Mouse (Mus musculus): ENCODE results near the gene Tpx2. TPM values are rescaled to one million over a fixed set of nuclear protein-coding genes. Genes with fewer than 3 reads are reported as not detected.

The Tpx2 gene
- polyA plus RNA-seq, 1 experiment, result 54.8 TPM

DNA sequence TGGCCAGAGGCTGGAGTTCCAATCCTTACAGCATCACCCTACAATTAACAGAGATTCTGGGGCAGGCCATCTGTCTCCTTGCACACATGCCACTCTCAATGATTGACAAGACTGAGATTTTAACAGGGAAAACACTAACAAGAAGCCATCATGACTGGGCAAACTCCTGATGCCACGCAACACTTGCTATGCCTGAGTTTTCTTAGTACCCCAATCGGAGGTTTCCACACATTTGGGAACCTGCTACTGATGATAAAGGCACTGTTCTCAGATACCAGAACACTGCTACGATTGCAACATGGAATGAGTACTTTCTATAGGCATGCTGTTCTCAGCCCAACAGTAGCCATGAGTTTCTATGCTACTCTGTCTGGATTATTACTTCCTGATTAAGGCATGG lies 21.3 kb upstream of the Tpx2 start:
- peaks cover 84% of the 10 kb centered on the region for H3K79me3 ChIP-seq (ENCODE audit: low read depth)
- H3K4me3 ChIP-seq (ENCODE audit: insufficient read depth, poor library complexity, severe bottlenecking), result no peak overlapping the region
- H3ac ChIP-seq (ENCODE audit: control insufficient read depth, insufficient read length, low read depth), result no peak overlapping the region
- H3K36me3 ChIP-seq (ENCODE audit: control insufficient read depth, insufficient read depth), result peaks cover 55% of the 10 kb centered on the region
- no peak for TF ChIP-seq CTCF (IDR thresholded peaks at IDR 0.05; ENCODE audit: control insufficient read depth, insufficient read depth, insufficient read length)
- TF ChIP-seq MYOG (IDR thresholded peaks at IDR 0.05; ENCODE audit: control insufficient read depth, extremely low read depth, insufficient read length), result no peak
- no peak for TF ChIP-seq MAX (IDR thresholded peaks at IDR 0.05)
- TF ChIP-seq FOSL1 (IDR thresholded peaks at IDR 0.05; ENCODE audit: insufficient read depth, low read length, poor library complexity, severe bottlenecking), result no peak
- TF ChIP-seq USF1 (IDR thresholded peaks at IDR 0.05; ENCODE audit: low read depth), result no peak
- TF ChIP-seq MYOD1 (IDR thresholded peaks at IDR 0.05; ENCODE audit: control insufficient read depth, insufficient read length, low read depth), result no peak
- TF ChIP-seq CEBPB (IDR thresholded peaks at IDR 0.05; ENCODE audit: low read depth), result no peak
- peaks cover 88% of the 10 kb centered on the region for H3K79me2 ChIP-seq (ENCODE audit: control insufficient read depth, insufficient read depth)
- no peaks in the 10 kb centered on the region for H3K27me3 ChIP-seq (ENCODE audit: control insufficient read depth, insufficient read depth, insufficient read length)

- peak overlapping the region; percentile 74 for H3K4me3 ChIP-seq (ENCODE audit: insufficient read depth, poor library complexity, severe bottlenecking)
- TF ChIP-seq CEBPB (IDR thresholded peaks at IDR 0.05; ENCODE audit: low read depth) (peak; percentile 73), USF1 (IDR thresholded peaks at IDR 0.05; ENCODE audit: low read depth) (no peak), CTCF (IDR thresholded peaks at IDR 0.05; ENCODE audit: control insufficient read depth, insufficient read depth, insufficient read length) (no peak)
- peaks cover 46% of the 10 kb centered on the region for H3K36me3 ChIP-seq (ENCODE audit: control insufficient read depth, insufficient read depth)
- no peaks in the 10 kb centered on the region for H3K27me3 ChIP-seq (ENCODE audit: control insufficient read depth, insufficient read depth, insufficient read length)
- peaks cover 78% of the 10 kb centered on the region for H3K79me2 ChIP-seq (ENCODE audit: control insufficient read depth, insufficient read depth)
- peaks cover 74% of the 10 kb centered on the region for H3K79me3 ChIP-seq (ENCODE audit: low read depth)
- H3ac ChIP-seq (ENCODE audit: control insufficient read depth, insufficient read length, low read depth), result peak overlapping the region; percentile 31
Measured at GRCm38 (mm10) chr2:152827321-152828010, 20.3 kb upstream of the Tpx2 start.

- Histone ChIP-seq H3K79me3 (ENCODE audit: low read depth) (peaks cover 69% of the 10 kb centered on the region), H3ac (ENCODE audit: control insufficient read depth, insufficient read length, low read depth) (no peak overlapping the region), H3K4me3 (ENCODE audit: insufficient read depth, poor library complexity, severe bottlenecking) (peak overlapping the region; percentile 74), H3K36me3 (ENCODE audit: control insufficient read depth, insufficient read depth) (peaks cover 43% of the 10 kb centered on the region), H3K27me3 (ENCODE audit: control insufficient read depth, insufficient read depth, insufficient read length) (no peaks in the 10 kb centered on the region), H3K79me2 (ENCODE audit: control insufficient read depth, insufficient read depth) (peaks cover 73% of the 10 kb centered on the region)
- TF ChIP-seq MYOG (IDR thresholded peaks at IDR 0.05; ENCODE audit: control insufficient read depth, extremely low read depth, insufficient read length) (no peak), CTCF (IDR thresholded peaks at IDR 0.05; ENCODE audit: control insufficient read depth, insufficient read depth, insufficient read length) (no peak), CEBPB (IDR thresholded peaks at IDR 0.05; ENCODE audit: low read depth) (no peak), FOSL1 (IDR thresholded peaks at IDR 0.05; ENCODE audit: insufficient read depth, low read length, poor library complexity, severe bottlenecking) (no peak), USF1 (IDR thresholded peaks at IDR 0.05; ENCODE audit: low read depth) (no peak), MYOD1 (IDR thresholded peaks at IDR 0.05; ENCODE audit: control insufficient read depth, insufficient read length, low read depth) (no peak)
Measured at GRCm38 (mm10) chr2:152828011-152828370, 19.8 kb upstream of the Tpx2 start.

- Histone ChIP-seq H3K36me3 (ENCODE audit: control insufficient read depth, insufficient read depth) (peaks cover 41% of the 10 kb centered on the region), H3K4me3 (ENCODE audit: insufficient read depth, poor library complexity, severe bottlenecking) (peak overlapping the region; percentile 74), H3K79me3 (ENCODE audit: low read depth) (peaks cover 65% of the 10 kb centered on the region), H3ac (ENCODE audit: control insufficient read depth, insufficient read length, low read depth) (peak overlapping the region; percentile 65), H3K27me3 (ENCODE audit: control insufficient read depth, insufficient read depth, insufficient read length) (no peaks in the 10 kb centered on the region), H3K79me2 (ENCODE audit: control insufficient read depth, insufficient read depth) (peaks cover 70% of the 10 kb centered on the region)
- TF ChIP-seq CEBPB (IDR thresholded peaks at IDR 0.05; ENCODE audit: low read depth) (no peak), MYOG (IDR thresholded peaks at IDR 0.05; ENCODE audit: control insufficient read depth, extremely low read depth, insufficient read length) (no peak), MYOD1 (IDR thresholded peaks at IDR 0.05; ENCODE audit: control insufficient read depth, insufficient read length, low read depth) (no peak), USF1 (IDR thresholded peaks at IDR 0.05; ENCODE audit: low read depth) (peak; percentile 69), CTCF (IDR thresholded peaks at IDR 0.05; ENCODE audit: control insufficient read depth, insufficient read depth, insufficient read length) (no peak)
Measured at GRCm38 (mm10) chr2:152828532-152828931, 19.2 kb upstream of the Tpx2 start.

DNA sequence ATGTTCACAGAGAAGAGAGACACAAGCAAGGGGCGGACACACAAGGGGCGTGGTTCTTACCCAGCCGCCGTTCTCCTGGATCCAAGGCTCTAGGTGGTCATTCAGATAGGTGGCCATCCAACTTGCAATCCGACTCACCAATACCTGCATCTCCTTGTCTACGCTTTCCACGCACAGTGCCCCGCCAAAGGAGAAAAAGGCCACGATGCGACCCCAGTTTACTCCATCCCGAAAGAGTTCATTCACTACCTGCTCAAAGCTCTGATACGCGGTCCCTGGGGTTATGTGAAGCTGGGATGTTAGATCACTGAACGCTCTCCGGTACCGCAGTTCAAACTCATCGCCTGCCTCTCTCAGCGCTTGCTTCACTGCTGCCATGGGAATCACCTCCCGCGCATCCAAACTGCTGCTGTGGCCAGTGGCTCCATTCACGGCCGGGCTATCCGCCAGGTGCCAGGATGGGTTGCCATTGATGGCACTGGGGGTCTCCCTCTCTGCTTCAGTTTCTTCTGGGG lies 18.3 kb upstream of the Tpx2 start:
- Histone ChIP-seq H3K79me3 (ENCODE audit: low read depth) (peaks cover 57% of the 10 kb centered on the region), H3K36me3 (ENCODE audit: control insufficient read depth, insufficient read depth) (peaks cover 32% of the 10 kb centered on the region), H3K4me3 (ENCODE audit: insufficient read depth, poor library complexity, severe bottlenecking) (peak overlapping the region; percentile 74), H3ac (ENCODE audit: control insufficient read depth, insufficient read length, low read depth) (peak overlapping the region; percentile 42), H3K27me3 (ENCODE audit: control insufficient read depth, insufficient read depth, insufficient read length) (no peaks in the 10 kb centered on the region), H3K79me2 (ENCODE audit: control insufficient read depth, insufficient read depth) (peaks cover 61% of the 10 kb centered on the region)
- TF ChIP-seq MYOG (IDR thresholded peaks at IDR 0.05; ENCODE audit: control insufficient read depth, extremely low read depth, insufficient read length) (no peak), MAX (IDR thresholded peaks at IDR 0.05) (no peak), MYOD1 (IDR thresholded peaks at IDR 0.05; ENCODE audit: control insufficient read depth, insufficient read length, low read depth) (no peak), USF1 (IDR thresholded peaks at IDR 0.05; ENCODE audit: low read depth) (no peak), CTCF (IDR thresholded peaks at IDR 0.05; ENCODE audit: control insufficient read depth, insufficient read depth, insufficient read length) (no peak), CEBPB (IDR thresholded peaks at IDR 0.05; ENCODE audit: low read depth) (no peak)

Data from C2C12 (cell line).